Mouse (Mus musculus): ENCODE measurements at regions not wholly inside any gene's neighbourhood (a gene's known extent, or its start where the extent isn't known, plus 50 kb on each side); places are given as distances from the start of the nearest gene placed in this dataset.

GRCm38 (mm10) chr1:42096026-42096425, 599.5 kb upstream of the Pou3f3 start:
- TF ChIP-seq CTCF (IDR thresholded peaks at IDR 0.05; ENCODE audit: low read depth, low read length), result no peak
- TF ChIP-seq POLR2A (IDR thresholded peaks at IDR 0.05; ENCODE audit: insufficient read depth, low read length), result no peak

All from ES-Bruce4 (cell line).